Mouse (Mus musculus) ES-E14 (cell line): ENCODE results near the gene Alad. TPM values are rescaled to one million over a fixed set of nuclear protein-coding genes. Genes with fewer than 3 reads are reported as not detected.

Source experiments
- DNase-seq: peaks from one replicate; pipeline ENCODE4 v3.0.0-alpha.2; 2013; ENCODE audit warnings: low read depth, low spot score
- H3K27ac ChIP-seq: 2 replicates; pipeline ENCODE4 v1.5.1; 2012; ENCODE audit warnings: low read depth, mild to moderate bottlenecking, low read length, moderate library complexity, mixed read lengths; ENCODE audit not compliant: poor library complexity, insufficient read depth, severe bottlenecking
- H3K36me3 ChIP-seq: 2 replicates; pipeline ENCODE4 v1.6.1; 2012; ENCODE audit warnings: mild to moderate bottlenecking, low read length, moderate library complexity, mixed read lengths; ENCODE audit not compliant: control insufficient read depth, poor library complexity, insufficient read depth, severe bottlenecking
- H3K4me1 ChIP-seq, 2 experiments: fragments of 150-350 bp in 1 of 2; sonication (generic) in 1 of 2; 2 replicates each; pipeline ENCODE4 v1.6.1; 2012; ENCODE audit warnings: low read length in 2 of 2, mild to moderate bottlenecking in 1 of 2, mixed read lengths in 1 of 2; ENCODE audit not compliant: control insufficient read depth in 2 of 2, insufficient read depth in 2 of 2, poor library complexity in 1 of 2
- H3K4me3 ChIP-seq, 2 experiments: fragments of 150-350 bp in 1 of 2; sonication (generic) in 1 of 2; 2 replicates each; pipeline ENCODE4 v1.5.1; 2012; ENCODE audit warnings: low read length in 2 of 2, low read depth in 1 of 2, mild to moderate bottlenecking in 1 of 2, mixed read lengths in 1 of 2; ENCODE audit not compliant: insufficient read depth in 1 of 2, poor library complexity in 1 of 2, severe bottlenecking in 1 of 2
- H3K9ac ChIP-seq: 2 replicates; pipeline ENCODE4 v1.6.1; 2012; ENCODE audit warnings: low read depth, mild to moderate bottlenecking, low read length, mixed read lengths; ENCODE audit not compliant: poor library complexity, insufficient read depth, severe bottlenecking
- H3K9me3 ChIP-seq: fragments of 150-350 bp; sonication (generic); 2 replicates; pipeline ENCODE4 v1.6.1; 2012; ENCODE audit warnings: low read depth, mild to moderate bottlenecking, low read length; ENCODE audit not compliant: control insufficient read depth, insufficient read depth
- CHD2 ChIP-seq: IDR thresholded peaks from 2 replicates; pipeline ENCODE4 v1.6.1; 2014; ENCODE audit warnings: mild to moderate bottlenecking, low read depth, low read length, inconsistent platforms
- HCFC1 ChIP-seq: IDR thresholded peaks from 2 replicates; pipeline ENCODE4 v1.6.1; 2012; ENCODE audit warnings: low read length, inconsistent platforms, borderline replicate concordance; ENCODE audit not compliant: insufficient read depth
- MAFK ChIP-seq: IDR thresholded peaks from 2 replicates; pipeline ENCODE4 v1.6.1; 2014; ENCODE audit warnings: mild to moderate bottlenecking, low read depth, low read length, inconsistent platforms; ENCODE audit not compliant: insufficient read depth
- ZC3H11A ChIP-seq: IDR thresholded peaks from 2 replicates; pipeline ENCODE4 v1.6.1; 2012; ENCODE audit warnings: low read depth, mild to moderate bottlenecking, inconsistent platforms, low read length, borderline replicate concordance
- ZNF384 ChIP-seq: IDR thresholded peaks from 2 replicates; pipeline ENCODE4 v1.6.1; 2012; ENCODE audit warnings: low read depth, low read length, inconsistent platforms
- in situ Hi-C, 2 experiments: fragments of 600-800 bp; cut with MboI; formaldehyde crosslinking; loops; one replicate each; pipeline ENCODE4 v1.15.1; 2025; ENCODE audit warnings: low sequenced_read_pairs in 2 of 2, inconsistent platforms in 1 of 2; ENCODE audit not compliant: unreplicated experiment in 2 of 2
- total RNA-seq: library from RNA; depleted of rRNA; stranded (reverse); fragments of 300-350 nt; gene quantifications from 2 replicates; pipeline ENCODE4 v1.2.3, GENCODE M21; 2012

Gene Alad
- total RNA-seq, 1 experiment: 27.9 TPM

DNA sequence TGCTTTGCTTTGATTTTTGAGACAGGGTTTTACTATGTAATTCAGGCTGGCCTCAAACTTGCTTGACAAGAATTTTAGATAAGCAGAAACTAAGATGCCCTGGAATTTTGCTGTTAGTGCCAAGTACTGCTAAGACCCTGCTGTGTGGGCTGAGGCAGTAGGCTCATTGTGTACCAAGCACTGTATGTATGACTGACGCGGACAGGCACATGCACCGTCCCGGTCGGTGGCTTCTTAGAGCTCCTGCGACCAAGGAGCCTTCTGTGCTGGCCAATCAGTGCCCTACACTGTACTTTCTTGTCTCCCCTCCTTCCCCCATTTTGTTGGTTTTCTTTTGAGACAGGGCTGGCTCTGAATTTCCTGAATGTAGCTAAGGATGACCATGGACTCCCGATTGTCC, 4.7 kb downstream of the Alad start:
- in situ Hi-C loops: no loop called here
- peaks cover 0 to 3% of the 10 kb centered on the region in 2 experiments; a peak in 1 of 4 replicates for H3K4me1 ChIP-seq
- peaks cover 27% of the 10 kb centered on the region; the same call in 1 of the 2 replicates for H3K36me3 ChIP-seq
- no peaks in the 10 kb centered on the region for H3K9me3 ChIP-seq
- no peak overlapping the region for H3K9ac ChIP-seq
- no peak for TF ChIP-seq ZNF384
- no peak for TF ChIP-seq MAFK
- TF ChIP-seq ZC3H11A: no peak
- no peak for TF ChIP-seq CHD2
- no peak for TF ChIP-seq HCFC1
- H3K27ac ChIP-seq: no peak overlapping the region
- no peak for DNase-seq
- no peak overlapping the region for H3K4me3 ChIP-seq

DNA sequence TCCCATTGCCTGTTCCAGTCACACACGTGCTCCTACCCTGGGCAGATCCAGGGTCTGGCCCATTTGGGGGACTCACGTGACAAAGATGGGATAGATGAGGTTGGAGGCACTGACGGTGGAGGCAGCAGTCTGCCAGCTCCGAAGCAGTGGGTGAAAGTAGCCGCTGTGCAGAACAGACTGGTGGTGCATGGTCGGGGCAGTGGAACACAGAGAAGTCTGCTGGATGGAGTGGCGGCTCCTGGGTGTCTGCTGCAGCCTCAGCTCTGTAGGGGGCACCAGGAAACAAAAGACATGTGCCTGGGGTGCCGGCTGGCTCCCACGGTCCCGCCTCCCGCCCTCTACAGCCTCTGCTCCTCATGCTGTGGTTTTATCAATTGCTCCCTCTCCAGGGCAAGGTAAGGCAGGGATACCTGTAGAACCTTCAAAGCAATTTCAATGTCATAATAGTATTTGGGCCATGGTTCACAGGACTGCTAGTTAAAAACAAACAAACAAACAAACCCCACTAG, 5.7 kb downstream of the Alad start:
- in situ Hi-C loops: no loop called here
- Histone ChIP-seq H3K27ac (no peak overlapping the region), H3K9ac (no peak overlapping the region), H3K9me3 (no peaks in the 10 kb centered on the region), H3K36me3 (peaks cover 34% of the 10 kb centered on the region; the same call in 1 of the 2 replicates), H3K4me1 (peaks cover 0 to 3% of the 10 kb centered on the region in 2 experiments; a peak in 1 of 4 replicates), H3K4me3 (peak overlapping the region in 1 of 2 experiments; percentile 23; a peak in 1 of 4 replicates)
- DNase-seq: no peak
- TF ChIP-seq MAFK: no peak
- TF ChIP-seq ZC3H11A: no peak
- no peak for TF ChIP-seq HCFC1
- no peak for TF ChIP-seq ZNF384
- TF ChIP-seq CHD2: no peak

DNA sequence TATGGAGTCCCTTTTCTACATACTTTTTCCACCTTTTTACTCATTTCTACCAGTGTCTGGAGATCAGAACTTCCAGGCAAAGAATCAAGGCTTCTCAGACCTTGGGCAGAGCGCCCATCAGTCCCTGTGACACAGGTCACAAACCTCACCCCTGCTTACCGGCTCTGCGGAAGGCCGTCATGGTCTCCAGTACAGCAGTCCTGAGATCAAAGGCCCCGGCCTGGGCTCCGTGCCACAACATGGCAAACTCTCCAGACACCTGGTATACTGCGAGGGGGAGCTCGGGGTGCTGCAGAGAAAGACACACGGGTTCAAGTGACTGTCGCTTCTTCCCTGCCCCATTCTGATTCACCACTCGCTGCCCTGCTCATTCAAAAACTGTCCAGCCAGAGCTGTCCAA, 9.8 kb downstream of the Alad start:
- no peak for DNase-seq
- peaks cover 0 to 3% of the 10 kb centered on the region in 2 experiments; a peak in 1 of 4 replicates for H3K4me1 ChIP-seq
- no peak overlapping the region for H3K9ac ChIP-seq
- no peak overlapping the region for H3K4me3 ChIP-seq
- peaks cover 43% of the 10 kb centered on the region for H3K36me3 ChIP-seq
- H3K9me3 ChIP-seq: no peaks in the 10 kb centered on the region
- TF ChIP-seq HCFC1: no peak
- no peak for TF ChIP-seq ZNF384
- no peak for TF ChIP-seq MAFK
- no peak for TF ChIP-seq ZC3H11A
- TF ChIP-seq CHD2: no peak
- in situ Hi-C loops: no loop called here
- no peak overlapping the region for H3K27ac ChIP-seq

DNA sequence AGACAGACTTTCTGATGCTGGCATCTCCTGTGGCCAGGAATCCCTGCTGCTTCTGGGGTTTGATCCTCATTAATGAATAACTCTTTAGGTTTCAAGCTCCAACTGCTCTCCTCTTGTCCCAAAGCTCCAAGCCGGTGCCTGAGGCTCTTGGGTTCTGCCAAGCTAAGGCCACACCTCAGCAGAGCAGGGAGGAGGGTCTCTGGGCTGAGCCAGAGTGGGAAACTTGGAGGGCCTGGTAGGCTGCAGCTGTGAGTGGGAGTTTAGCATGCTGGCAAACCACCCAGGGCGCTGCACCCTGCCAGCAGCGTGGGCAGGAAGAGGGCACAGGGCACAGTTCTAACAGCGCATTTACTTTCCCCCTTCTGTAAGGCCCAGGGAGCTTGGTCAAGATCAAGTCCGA, 10.9 kb downstream of the Alad start:
- no peak overlapping the region for H3K4me3 ChIP-seq
- H3K4me1 ChIP-seq: no peaks in the 10 kb centered on the region
- H3K36me3 ChIP-seq: peaks cover 43% of the 10 kb centered on the region
- no peak overlapping the region for H3K9ac ChIP-seq
- DNase-seq: no peak
- TF ChIP-seq HCFC1 (no peak), ZC3H11A (no peak), CHD2 (no peak), MAFK (no peak), ZNF384 (no peak)
- in situ Hi-C loops: no loop called here
- no peaks in the 10 kb centered on the region for H3K9me3 ChIP-seq
- H3K27ac ChIP-seq: no peak overlapping the region
